Comparison of ENCODE assay signal across 8 mouse cellular contexts in genomic region chr15:27612533-27613221, GRCm38 (mm10). TPM values are rescaled to one million over a fixed set of nuclear protein-coding genes. Genes with fewer than 3 reads are reported as not detected.
A peak's percentile ranks its signal among the peaks of the same experiment; 100 is the strongest.
DNase-seq lines count a peak whose midpoint lies in the region; ATAC-seq and TF ChIP-seq lines count a peak whose summit lies in the region.

No protein-coding gene starts in this region.

- POLR2A ChIA-PET in Patski (lab: Charles Lee), result no interaction called here

- no peak overlapping the region for H3K27ac ChIP-seq in gastrocnemius, adult 2 months
- no peak overlapping the region for H3K27ac ChIP-seq in intestine, embryonic 16.5 days (ENCODE audit: low read length)
- H3K27ac ChIP-seq in liver, adult 2 months (replicated peaks; ENCODE audit: insufficient read depth, low read depth, low read length), result peak overlapping the region; percentile 27; the same call in 1 of the 2 replicates
- H3K27ac ChIP-seq in stomach, postnatal 0 days (replicated peaks), result no peak overlapping the region

- H3K4me1 ChIP-seq in intestine, embryonic 16.5 days (ENCODE audit: control insufficient read depth, insufficient read depth, low read length), result peaks cover 2% of the 10 kb centered on the region; the same call in 1 of the 2 replicates
- H3K4me1 ChIP-seq in liver, adult 2 months (ENCODE audit: control insufficient read depth, insufficient read depth, low read length), result peaks cover 11% of the 10 kb centered on the region
- no peaks in the 10 kb centered on the region for H3K4me1 ChIP-seq in stomach, postnatal 0 days (replicated peaks; ENCODE audit: control insufficient read depth, insufficient read depth)

- intact Hi-C loops in gastrocnemius, adult 2 months (cut with DNase I), result loop anchor here (2.0 kb wide), 1 partner anchor 288 kb away; no protein-coding TSS in a partner anchor

- no peak overlapping the region for H3K4me3 ChIP-seq in gastrocnemius, adult 2 months
- H3K4me3 ChIP-seq in intestine, embryonic 16.5 days (ENCODE audit: low read length), result no peak overlapping the region
- no peak overlapping the region for H3K4me3 ChIP-seq in liver, adult 2 months (ENCODE audit: insufficient read depth, low read depth, low read length)
- H3K4me3 ChIP-seq in stomach, postnatal 0 days (ENCODE audit: low read depth, low read length), result no peak overlapping the region

- WGBS in intestine, embryonic 16.5 days, result 43% methylated on average over 6 of the region's 6 CpGs
- WGBS in liver, adult 2 months, result 43% methylated on average over 6 of the region's 6 CpGs
- 42% methylated on average over 6 of the region's 6 CpGs for WGBS in stomach, postnatal 0 days

- H3K79me2 ChIP-seq in liver, adult 2 months (ENCODE audit: control insufficient read depth, insufficient read depth, low read length), result peaks cover 20% of the 10 kb centered on the region; the same call in 1 of the 2 replicates

- TF ChIP-seq POLR2A in liver, adult 2 months (IDR thresholded peaks at IDR 0.05; ENCODE audit: extremely low read depth, insufficient read depth, low read length), result no peak

- in situ Hi-C loops in Patski (cut with MboI; ENCODE audit: low pct_unique_long_range_greater_than_20kb), result no loop called here

- TF ChIP-seq CTCF in Patski (IDR thresholded peaks at IDR 0.05), result peak; percentile 86
- TF ChIP-seq CTCF in gastrocnemius, adult 2 months (IDR thresholded peaks at IDR 0.05), result peak; percentile 86
- TF ChIP-seq CTCF in liver, adult 2 months (IDR thresholded peaks at IDR 0.05; ENCODE audit: low read depth, low read length), result peak; percentile 44
- TF ChIP-seq CTCF in stomach, postnatal 0 days (IDR thresholded peaks at IDR 0.05; ENCODE audit: low read depth), result peak; percentile 92

- peak; percentile 72 for DNase-seq in A20 (ENCODE audit: low read depth, low spot score)
- DNase-seq in Patski (ENCODE audit: low read depth, low spot score), result no peak
- peak; percentile 79 to 83 for DNase-seq in cerebellum, postnatal 10 days
- DNase-seq in gastrocnemius, adult 2 months, result peak; percentile 65
- peak; percentile 72 for DNase-seq in liver, adult 2 months (ENCODE audit: extremely low read depth, low read depth, low spot score)
- DNase-seq in naive thymus-derived CD4-positive, alpha-beta T cell, adult 2 months (ENCODE audit: low read depth), result peak; percentile 87
- DNase-seq in stomach, postnatal 0 days (ENCODE audit: low spot score), result peak; percentile 59

- H3K9me3 ChIP-seq in intestine, embryonic 16.5 days (ENCODE audit: control insufficient read depth, low read length), result no peaks in the 10 kb centered on the region
- no peaks in the 10 kb centered on the region for H3K9me3 ChIP-seq in stomach, postnatal 0 days (ENCODE audit: control insufficient read depth, low read length)

- no peaks in the 10 kb centered on the region for H3K27me3 ChIP-seq in Patski
- no peaks in the 10 kb centered on the region for H3K27me3 ChIP-seq in intestine, embryonic 16.5 days (replicated peaks; ENCODE audit: control insufficient read depth, insufficient read depth, low read length)
- no peaks in the 10 kb centered on the region for H3K27me3 ChIP-seq in liver, adult 2 months (ENCODE audit: control insufficient read depth, insufficient read depth, low read length)
- H3K27me3 ChIP-seq in stomach, postnatal 0 days (ENCODE audit: control insufficient read depth, insufficient read depth, low read length), result no peaks in the 10 kb centered on the region

- CTCF ChIA-PET in Patski (lab: Charles Lee), result interaction anchor here (0.7 to 5.2 kb wide), 7 partner anchors 12 to 295 kb away, joined by 3 to 28 read pairs (median 4); no protein-coding TSS in a partner anchor

- peaks cover 3% of the 10 kb centered on the region; the same call in 1 of the 2 replicates for H3K36me3 ChIP-seq in intestine, embryonic 16.5 days (ENCODE audit: control insufficient read depth, insufficient read depth, low read length)
- peaks cover 63% of the 10 kb centered on the region for H3K36me3 ChIP-seq in liver, adult 2 months (ENCODE audit: control insufficient read depth, insufficient read depth, low read length)
- H3K36me3 ChIP-seq in stomach, postnatal 0 days (ENCODE audit: control insufficient read depth, insufficient read depth, low read length), result peaks cover 4% of the 10 kb centered on the region

- TF ChIP-seq EP300 in stomach, postnatal 0 days (optimal IDR thresholded peaks at IDR 0.05), result no peak

- no peak overlapping the region for H3K4me2 ChIP-seq in intestine, embryonic 16.5 days (ENCODE audit: low read depth, low read length)
- H3K4me2 ChIP-seq in stomach, postnatal 0 days (replicated peaks; ENCODE audit: low read depth), result no peak overlapping the region

- H3K9ac ChIP-seq in intestine, embryonic 16.5 days (ENCODE audit: low read depth, low read length), result no peak overlapping the region
- H3K9ac ChIP-seq in liver, adult 2 months (ENCODE audit: low read depth, low read length), result no peak overlapping the region
- H3K9ac ChIP-seq in stomach, postnatal 0 days (ENCODE audit: low read length), result no peak overlapping the region

- ATAC-seq in Patski, result peak; percentile 81
- ATAC-seq in intestine, embryonic 16.5 days, result peak; percentile 70
- peak; percentile 74 for ATAC-seq in stomach, postnatal 0 days (ENCODE audit: low FRiP score, low TSS enrichment)

RNA-seq across cellular contexts. Expression of gene Otulin, which starts 17.8 kb away (rescaled TPM):
- polyA plus RNA-seq in Patski (2021), result 42.4 TPM
- 10 to 100 TPM; 16.2 to 20.7 TPM for total RNA-seq in gastrocnemius, adult 2 months (2021)
- polyA plus RNA-seq in intestine, embryonic 16.5 days (2015; fragmentation: Nextera tagmentation; extraction: Ambion mirVana), result 4.7 and 17.1 TPM in 2 replicates
- total RNA-seq in liver, adult 2 months (2014; rRNA removed), result 29.7 and 33.4 TPM in 2 replicates
- polyA plus RNA-seq in liver, adult 2 months (2012; rRNA removed), result 49.3 and 58.0 TPM in 2 replicates
- polyA plus RNA-seq in stomach, postnatal 0 days (2015; fragmentation: Nextera tagmentation; extraction: Ambion mirVana), result 23.7 and 24.4 TPM in 2 replicates
